Mouse (Mus musculus) cerebellum, postnatal 10 days (tissue): ENCODE measurements around the gene Zfp747.
A peak's percentile ranks its signal among the peaks of the same experiment; 100 is the strongest.

Source experiments
- DNase-seq, 2 experiments: peaks; one replicate each; pipeline ENCODE4 v3.0.0; 2021; ENCODE audit warnings: mixed read lengths in 2 of 2

Zfp747 gene

GRCm38 (mm10) chr7:127326685-127327084 lies 49.2 kb downstream of the Zfp747 start:
- peak; percentile 85 to 90 for DNase-seq

GRCm38 (mm10) chr7:127325550-127325949 lies 50.3 kb downstream of the Zfp747 start:
- DNase-seq, result no peak

- DNase-seq, result no peak
Observed at GRCm38 (mm10) chr7:127324944-127325343, 50.9 kb downstream of the Zfp747 start.
